Comparison of ENCODE assay signal across 24 mouse cellular contexts in genomic region chr10:94938899-94939298, GRCm38 (mm10). TPM values are rescaled to one million over a fixed set of nuclear protein-coding genes. Genes with fewer than 3 reads are reported as not detected.
DNase-seq lines count a peak whose midpoint lies in the region; ATAC-seq and TF ChIP-seq lines count a peak whose summit lies in the region.
"Had no signal": no experiment of that assay in that cellular context is flagged by ENCODE, and none has a peak within 500 bp of the region (broad histone marks: within the 10 kb centered on the region; RNA-seq: fewer than 3 reads in every experiment).

No protein-coding gene starts in this region.

- TF ChIP-seq POLR2A in kidney, adult 2 months (IDR thresholded peaks at IDR 0.05; ENCODE audit: low read depth, low read length): no peak

- no peak overlapping the region for H3K27ac ChIP-seq in liver, embryonic 11.5 days (ENCODE audit: low read depth, low read length)
- no peak overlapping the region for H3K27ac ChIP-seq in kidney, adult 2 months (ENCODE audit: insufficient read depth, low read depth, low read length)
- H3K27ac ChIP-seq: forebrain, embryonic 15.5 days; hindbrain, embryonic 10.5 days; midbrain, embryonic 10.5 days had no signal

- H3K9ac ChIP-seq in liver, embryonic 11.5 days (ENCODE audit: low read depth, low read length): no peak overlapping the region
- H3K9ac ChIP-seq: forebrain, embryonic 15.5 days had no signal

- TF ChIP-seq CTCF in kidney, adult 2 months (conservative IDR thresholded peaks at IDR 0.05; ENCODE audit: insufficient read depth, insufficient read length, low read depth, low read length): no peak

- H3K4me2 ChIP-seq in liver, embryonic 11.5 days: no peak overlapping the region
- H3K4me2 ChIP-seq: forebrain, embryonic 15.5 days; heart, embryonic 11.5 days had no signal

- DNase-seq in liver: peak; percentile 27
- no peak for DNase-seq in liver, embryonic 11.5 days (ENCODE audit: low spot score)
- peak; percentile 53 for DNase-seq in induced T-regulatory cell, adult 2 months (ENCODE audit: low read depth)
- DNase-seq in kidney, adult 2 months: no peak
- no peak for DNase-seq in layer of hippocampus, postnatal 10 days (ENCODE audit: low spot score in 2 of 2)
- no peak for DNase-seq in layer of hippocampus, adult 18-20 months (ENCODE audit: low spot score in 2 of 2)
- DNase-seq: adrenal gland, adult 2 months; cerebellum, adult 18-20 months; cerebellum, postnatal 25 days; gastrocnemius, postnatal 10 days; heart, adult 11 months; lung, adult 18-20 months; lung, postnatal 14 days; thymus, adult 18-20 months; thymus, postnatal 36 days had no signal

- 44% methylated on average over 2 of the region's 2 CpGs for WGBS in liver, embryonic 11.5 days
- 95% methylated on average over 2 of the region's 2 CpGs for WGBS in kidney, adult 2 months

- H3K36me3 ChIP-seq in liver, embryonic 11.5 days (ENCODE audit: control insufficient read depth, insufficient read depth, low read length): no peaks in the 10 kb centered on the region
- peaks cover 56% of the 10 kb centered on the region for H3K36me3 ChIP-seq in megakaryocyte, embryonic 14.5 days (replicated peaks; ENCODE audit: low read length)
- H3K36me3 ChIP-seq in kidney, adult 2 months (ENCODE audit: control insufficient read depth, insufficient read depth, low read length): no peaks in the 10 kb centered on the region
- H3K36me3 ChIP-seq: forebrain, embryonic 15.5 days; hindbrain, embryonic 10.5 days had no signal

- no peak; the same call in 1 of the 2 replicates for ATAC-seq in liver, embryonic 11.5 days (replicated peaks; ENCODE audit: low FRiP score)
- ATAC-seq: CD4-positive, CD25-positive, alpha-beta regulatory T cell, adult 4 months; forebrain, embryonic 15.5 days; hindbrain, embryonic 16.5 days; intestine, embryonic 16.5 days; Patski had no signal

- no peak overlapping the region for H3K4me3 ChIP-seq in liver, embryonic 11.5 days (ENCODE audit: low read depth, low read length)
- H3K4me3 ChIP-seq in megakaryocyte, embryonic 14.5 days (replicated peaks): peak overlapping the region; percentile 83
- no peak overlapping the region for H3K4me3 ChIP-seq in kidney, adult 2 months (ENCODE audit: insufficient read depth, low read depth, low read length)
- H3K4me3 ChIP-seq: forebrain, embryonic 15.5 days; hindbrain, embryonic 10.5 days; midbrain, embryonic 10.5 days had no signal

- H3K9me3 ChIP-seq in liver, embryonic 11.5 days (ENCODE audit: control insufficient read depth, low read length): no peaks in the 10 kb centered on the region
- no peaks in the 10 kb centered on the region for H3K9me3 ChIP-seq in megakaryocyte, embryonic 14.5 days
- H3K9me3 ChIP-seq: forebrain, embryonic 15.5 days; hindbrain, embryonic 10.5 days; midbrain, embryonic 10.5 days had no signal

- peaks cover 8% of the 10 kb centered on the region for H3K27me3 ChIP-seq in liver, embryonic 11.5 days (replicated peaks; ENCODE audit: control insufficient read depth, insufficient read depth, low read length)
- H3K27me3 ChIP-seq in megakaryocyte, embryonic 14.5 days (replicated peaks): no peaks in the 10 kb centered on the region
- H3K27me3 ChIP-seq in kidney, adult 2 months (replicated peaks; ENCODE audit: control insufficient read depth, insufficient read depth, low read length): peaks cover 2% of the 10 kb centered on the region; the same call in 1 of the 2 replicates
- H3K27me3 ChIP-seq: forebrain, embryonic 15.5 days had no signal

- H3K4me1 ChIP-seq in liver, embryonic 11.5 days (replicated peaks; ENCODE audit: control insufficient read depth, insufficient read depth, low read length): peaks cover 43% of the 10 kb centered on the region
- peaks cover 87% of the 10 kb centered on the region for H3K4me1 ChIP-seq in megakaryocyte, embryonic 14.5 days
- H3K4me1 ChIP-seq in kidney, adult 2 months (ENCODE audit: control insufficient read depth, insufficient read depth, low read length): no peaks in the 10 kb centered on the region

RNA-seq across cellular contexts. Expression of gene Plxnc1, which starts 5.7 kb away (rescaled TPM):
- polyA plus RNA-seq in liver, embryonic 11.5 days (2014; fragmentation: Nextera tagmentation; extraction: Ambion mirVana): 5.3 and 6.0 TPM in 2 replicates
- polyA plus RNA-seq in megakaryocyte, embryonic 14.5 days (2012; ENCODE audit: insufficient read depth, low replicate concordance): 3.7 and 6.1 TPM in 2 replicates
- polyA plus RNA-seq in kidney, adult 2 months (2012; rRNA removed): 0.42 and 1.5 TPM in 2 replicates
- total RNA-seq in layer of hippocampus, postnatal 10 days (2021): 10 to 100 TPM; 48.8 to 50.3 TPM
- 10 to 100 TPM; 34.8 to 38.2 TPM for total RNA-seq in layer of hippocampus, adult 18-20 months (2021)

Comparison
In these comparisons a context has a peak if more than half of its experiments do, and no peak if none do; other contexts are left out.
1. DNase-seq: peak in liver (single experiment) and induced T-regulatory cell, adult 2 months (single experiment); none in liver, embryonic 11.5 days (single experiment), kidney, adult 2 months (single experiment), layer of hippocampus, postnatal 10 days (0 of 2) and layer of hippocampus, adult 18-20 months (0 of 2).